Mouse (Mus musculus) Muller cell, postnatal 12 days (primary cell): ENCODE measurements around the gene Dimt1.
"Not testable (repeated sequence)": the region's sequence is repeated elsewhere in the genome, so short reads cannot be mapped to it uniquely, and the experiment has no call there.

Experiments
- DNase-seq: peaks from one replicate; pipeline ENCODE4 v3.0.0-alpha.2; 2015; ENCODE audit errors: inconsistent ontology term

Dimt1 gene

GRCm38 (mm10) chr13:106946594-106947540 lies at the start of gene Dimt1:
Gene Dimt1, plus strand, starts transcription at chr13:106947127.
- peak; percentile 96 for DNase-seq

DNA sequence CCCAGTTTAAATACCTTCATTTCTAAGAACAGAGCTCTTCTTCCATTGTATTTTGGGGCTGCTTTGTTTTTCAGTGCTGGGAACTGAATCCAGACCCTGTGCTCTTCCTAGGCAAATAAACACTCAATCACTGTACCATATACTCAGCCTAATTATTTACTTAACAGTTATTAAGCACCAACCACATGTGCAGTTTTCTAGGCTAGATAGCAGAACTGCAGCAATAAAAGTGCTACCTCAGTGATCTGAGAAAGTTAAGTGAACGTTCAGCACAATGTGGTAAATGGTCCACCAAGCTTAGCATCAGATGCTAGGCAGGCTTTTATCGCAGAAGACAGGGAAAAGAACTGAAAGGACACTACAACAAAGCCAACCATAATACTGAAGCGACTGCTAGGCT lies 42.3 kb upstream of the Dimt1 start:
- no peak for DNase-seq

- not testable (repeated sequence) for DNase-seq
These were observed 41.8 kb upstream of the Dimt1 start for GRCm38 (mm10) chr13:106905154-106905553.

DNA sequence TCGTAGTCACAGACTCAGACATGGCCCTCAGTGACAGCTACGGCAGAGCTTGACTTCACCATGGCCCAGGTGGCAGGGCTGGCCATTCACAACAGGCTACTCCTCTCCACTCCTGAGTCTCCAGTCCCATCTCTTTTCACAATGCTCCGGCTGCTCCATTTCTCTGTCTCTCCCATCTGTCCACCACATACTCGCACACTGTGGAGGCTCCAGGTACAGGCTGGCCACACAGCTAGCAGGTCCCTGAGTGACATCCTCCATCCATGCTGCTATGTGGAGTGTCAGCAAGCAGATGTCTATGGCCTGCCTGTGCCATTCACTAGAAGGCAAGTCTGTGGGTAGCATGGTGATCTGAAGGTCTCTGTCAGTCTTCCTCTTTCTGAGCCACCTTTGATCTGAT lies 39.7 kb upstream of the Dimt1 start:
- DNase-seq, result no peak

- DNase-seq, result no peak
These were observed 36.8 kb upstream of the Dimt1 start for GRCm38 (mm10) chr13:106910096-106910495.

GRCm38 (mm10) chr13:106913125-106913736 lies 33.7 kb upstream of the Dimt1 start:
- DNase-seq, result no peak

GRCm38 (mm10) chr13:106918322-106919050 lies 28.4 kb upstream of the Dimt1 start:
- DNase-seq, result peak; percentile 11

- not testable (repeated sequence) for DNase-seq
These were observed 21.0 kb upstream of the Dimt1 start for GRCm38 (mm10) chr13:106925921-106926320.

GRCm38 (mm10) chr13:106928296-106928695 lies 18.6 kb upstream of the Dimt1 start:
- DNase-seq, result no peak

- no peak for DNase-seq
These were observed 17.7 kb upstream of the Dimt1 start for GRCm38 (mm10) chr13:106929201-106929600.

- DNase-seq, result no peak
These were observed 11.1 kb upstream of the Dimt1 start for GRCm38 (mm10) chr13:106935871-106936255.

- DNase-seq, result peak; percentile 95
These were observed 10.4 kb upstream of the Dimt1 start, which contains the start of gene Ipo11 for GRCm38 (mm10) chr13:106936256-106937137. Gene Ipo11, minus strand, starts transcription at chr13:106936958.

DNA sequence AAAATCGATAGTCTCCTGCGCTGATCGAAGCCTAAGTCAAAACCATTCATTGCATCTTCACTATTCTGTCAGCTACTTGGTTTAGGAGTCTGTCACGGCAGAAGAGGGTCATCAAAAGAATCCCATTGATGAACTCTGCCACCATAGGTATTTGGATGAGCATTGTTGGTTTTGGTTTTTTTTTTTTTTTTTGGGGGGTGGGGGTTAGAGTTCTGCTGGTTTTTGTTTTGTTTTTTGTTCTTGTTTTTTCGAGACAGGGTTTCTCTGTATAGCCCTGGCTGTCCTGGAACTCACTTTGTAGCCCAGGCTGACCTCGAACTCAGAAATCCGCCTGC lies 9.8 kb upstream of the Dimt1 start:
- DNase-seq, result no peak

GRCm38 (mm10) chr13:106941211-106941976 lies 5.5 kb upstream of the Dimt1 start:
- DNase-seq, result peak; percentile 50

GRCm38 (mm10) chr13:106942721-106943120 lies 4.2 kb upstream of the Dimt1 start:
- DNase-seq, result no peak

- DNase-seq, result no peak
These were observed 1.4 kb upstream of the Dimt1 start for GRCm38 (mm10) chr13:106945518-106945917.

- DNase-seq, result no peak
These were observed 656 bp downstream of the Dimt1 start for GRCm38 (mm10) chr13:106947583-106947982.

GRCm38 (mm10) chr13:106954880-106955279 lies 8.0 kb downstream of the Dimt1 start:
- DNase-seq, result no peak

- DNase-seq, result no peak
These were observed 10.6 kb downstream of the Dimt1 start for GRCm38 (mm10) chr13:106957554-106957953.

DNA sequence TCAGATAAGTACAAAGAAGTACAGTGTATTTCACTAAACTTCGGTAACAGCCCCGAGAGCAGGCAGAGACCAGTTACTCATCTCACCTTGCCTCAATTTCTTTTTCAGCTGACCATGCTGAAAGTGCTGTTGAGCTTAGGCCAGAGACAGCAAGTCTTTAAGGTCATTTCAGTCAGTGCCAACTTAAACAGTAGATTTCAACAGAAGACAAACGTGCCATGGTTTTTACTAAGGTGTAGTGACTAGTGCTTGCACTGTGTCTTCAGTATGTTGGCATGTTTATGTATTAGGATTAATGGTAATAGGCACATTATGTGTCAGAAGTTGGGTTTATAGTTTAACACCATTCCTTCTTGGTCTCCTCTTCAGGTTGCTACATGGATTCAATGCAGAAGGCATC lies 11.4 kb downstream of the Dimt1 start:
- no peak for DNase-seq

- peak; percentile 7 for DNase-seq
These were observed 13.6 kb downstream of the Dimt1 start for GRCm38 (mm10) chr13:106960557-106960956.
